Mouse (Mus musculus) neural tube, embryonic 14.5 days (tissue): ENCODE results near the gene Zbtb43. TPM values are rescaled to one million over a fixed set of nuclear protein-coding genes. Genes with fewer than 3 reads are reported as not detected.

ENCODE experiments used
- ATAC-seq: fragments of 200-750 bp; cut with Nextera tagmentation; 2 replicates; pipeline ENCODE4 v1.8.0; 2017; ENCODE audit warnings: low read depth, mild to moderate bottlenecking, moderate TSS enrichment, moderate library complexity
- H3K27ac ChIP-seq: fragments of 300-500 bp; sonication (generic); 2 replicates; pipeline ENCODE4 v1.5.1; 2014; ENCODE audit warnings: low read depth, mild to moderate bottlenecking, control low read depth, low read length, moderate library complexity, mixed read lengths
- H3K27me3 ChIP-seq: fragments of 300-500 bp; sonication (generic); 2 replicates; pipeline ENCODE4 v1.6.1; 2014; ENCODE audit warnings: low read length; ENCODE audit not compliant: control insufficient read depth, insufficient read depth
- H3K36me3 ChIP-seq: fragments of 300-500 bp; sonication (generic); 2 replicates; pipeline ENCODE4 v1.6.1; 2014; ENCODE audit warnings: low read length, mixed read lengths; ENCODE audit not compliant: control insufficient read depth, insufficient read depth
- H3K4me1 ChIP-seq: fragments of 300-500 bp; sonication (generic); 2 replicates; pipeline ENCODE4 v1.6.1; 2014; ENCODE audit warnings: low read length; ENCODE audit not compliant: control insufficient read depth, insufficient read depth
- H3K4me2 ChIP-seq: fragments of 300-500 bp; sonication (generic); 2 replicates; pipeline ENCODE4 v1.6.1; 2014; ENCODE audit warnings: mild to moderate bottlenecking, low read depth, low read length, control low read depth
- H3K4me3 ChIP-seq: fragments of 300-500 bp; sonication (generic); 2 replicates; pipeline ENCODE4 v1.5.1; 2014; ENCODE audit warnings: low read depth, low read length, control low read depth, mixed read lengths
- H3K9ac ChIP-seq: fragments of 300-500 bp; sonication (generic); replicated peaks from 2 replicates; pipeline ENCODE4 v1.6.1; 2014; ENCODE audit warnings: low read depth, mild to moderate bottlenecking, control low read depth, low read length, mixed read lengths
- H3K9me3 ChIP-seq: fragments of 300-500 bp; sonication (generic); 2 replicates; pipeline ENCODE4 v1.6.1; 2016; ENCODE audit warnings: low read length; ENCODE audit not compliant: control insufficient read depth
- WGBS: fragments of 180-500 bp; shearing (Covaris S2); extraction: QIAGEN DNeasy Blood & Tissue Kit; methylation state at CpG from one replicate; pipeline ENCODE4 v1.1.7; 2014; 5-methylcytosine and 5-hydroxymethylcytosine counted together
- polyA plus RNA-seq: library from polyadenylated mRNA; unstranded; fragments of >200 nt; fragmentation: Nextera tagmentation; extraction: Ambion mirVana; gene quantifications from 2 replicates; pipeline ENCODE4 v1.2.1, GENCODE M21; 2014

Gene Zbtb43
- polyA plus RNA-seq, 1 experiment from 2014 or later = 31.9 TPM

- WGBS = 35% methylated on average over 3 of the region's 3 CpGs
- Histone ChIP-seq H3K4me2 (no peak overlapping the region), H3K27ac (no peak overlapping the region), H3K36me3 (no peaks in the 10 kb centered on the region), H3K4me3 (no peak overlapping the region), H3K27me3 (no peaks in the 10 kb centered on the region), H3K4me1 (0 out of 2 replicates have a peak, but pooled peaks cover 4% of the 10 kb centered on the region), H3K9ac (no peak overlapping the region), H3K9me3 (no peaks in the 10 kb centered on the region)
- ATAC-seq = no peak
Measured at GRCm38 (mm10) chr2:33401217-33401616, 67.1 kb downstream of the Zbtb43 start.

GRCm38 (mm10) chr2:33400541-33400940 is 67.8 kb downstream of the Zbtb43 start:
- no peak for ATAC-seq
- Histone ChIP-seq H3K4me3 (no peak overlapping the region), H3K9ac (no peak overlapping the region), H3K27ac (no peak overlapping the region), H3K36me3 (no peaks in the 10 kb centered on the region), H3K4me2 (no peak overlapping the region), H3K4me1 (no peaks in the 10 kb centered on the region), H3K27me3 (no peaks in the 10 kb centered on the region), H3K9me3 (no peaks in the 10 kb centered on the region)
- WGBS = 82% methylated on average over 5 of the region's 5 CpGs

Other genes starting within 250 kb of the Zbtb43 start
- 62.6 and 67.3 TPM in 2 replicates for gene Ralgps1, start 97.1 kb downstream of the Zbtb43 start, polyA plus RNA-seq
- 9.6 and 12.9 TPM in 2 replicates for gene Zbtb34, start 37.2 kb downstream of the Zbtb43 start, polyA plus RNA-seq
- 13.1 and 16.3 TPM in 2 replicates for gene Lmx1b, start 172.0 kb upstream of the Zbtb43 start, polyA plus RNA-seq